Mouse (Mus musculus) gastrocnemius, adult 2 months (tissue): Measurements from ENCODE around the gene Gm9780. TPM values are rescaled to one million over a fixed set of nuclear protein-coding genes. Genes with fewer than 3 reads are reported as not detected.
"Not testable (repeated sequence)": the region's sequence is repeated elsewhere in the genome, so short reads cannot be mapped to it uniquely, and the experiment has no call there.

Source experiments
- DNase-seq: peaks from one replicate; pipeline ENCODE4 v3.0.0; 2022
- H3K27ac ChIP-seq: fragments of 200-600 bp; 2 replicates; pipeline ENCODE4 v1.8.1; 2022; ENCODE audit warnings: mild to moderate bottlenecking
- H3K4me3 ChIP-seq: fragments of 200-600 bp; 2 replicates; pipeline ENCODE4 v1.8.1; 2022; ENCODE audit warnings: mild to moderate bottlenecking, moderate library complexity
- intact Hi-C: fragments of 180-260 bp; cut with DNase I; formaldehyde crosslinking; loops from one replicate; pipeline ENCODE4 v1.15.1; 2025
- long read RNA-seq, 2 experiments: library from polyadenylated mRNA; stranded (forward); transcript quantifications; one replicate each; pipeline ENCODE4 v2.0.0; 2021
- total RNA-seq, 2 experiments: library from RNA; stranded (reverse); gene quantifications; 2 replicates each; pipeline ENCODE4 v1.2.3; 2021

The Gm9780 gene
- 10 to 100 TPM in 1 of 2 experiments, 1 to 10 TPM in 1; 7.0 to 16.5 TPM for total RNA-seq
- long read RNA-seq, experiment 1, transcript Gm9780-202 (4 exons, 1,394 nt) = major isoform, 10 of 12 reads
- long read RNA-seq, experiment 1, partial matches to known transcripts = 1 of 12 reads
- long read RNA-seq, experiment 1, other reads (novel, unspliced or antisense) = 1 of 12 reads
- long read RNA-seq, experiment 2, partial matches to known transcripts = 0 of 3 reads
- long read RNA-seq, experiment 2, other reads (novel, unspliced or antisense) = 0 of 3 reads

- H3K27ac ChIP-seq, intact Hi-C loops, H3K4me3 ChIP-seq, DNase-seq: not testable (repeated sequence)
Observed at GRCm38 (mm10) chr14:26042611-26043010, at the start of gene Gm9780. Gm9780 (minus strand) TSS chr14:26042711.

GRCm38 (mm10) chr14:26081997-26082396 lies 39.5 kb upstream of the Gm9780 start, which contains the start of gene Cphx3:
Cphx3 (plus strand) TSS chr14:26082297.
- H3K4me3 ChIP-seq, intact Hi-C loops: not testable (repeated sequence)

GRCm38 (mm10) chr14:26081216-26081615 lies 38.7 kb upstream of the Gm9780 start, which contains the start of gene Cphx2:
Cphx2 (plus strand) TSS chr14:26081516.
- H3K4me3 ChIP-seq, DNase-seq, intact Hi-C loops, H3K27ac ChIP-seq: not testable (repeated sequence)

More at GRCm38 (mm10) chr14:26081997-26082396, 39.5 kb upstream of the Gm9780 start, which contains the start of gene Cphx3:
- H3K27ac ChIP-seq, DNase-seq: not testable (repeated sequence)

- intact Hi-C loops, DNase-seq, H3K4me3 ChIP-seq, H3K27ac ChIP-seq: not testable (repeated sequence)
Observed at GRCm38 (mm10) chr14:26076620-26077390, 34.3 kb upstream of the Gm9780 start.

- H3K27ac ChIP-seq, DNase-seq, H3K4me3 ChIP-seq, intact Hi-C loops: not testable (repeated sequence)
Observed at GRCm38 (mm10) chr14:26067325-26067633, 24.8 kb upstream of the Gm9780 start, which contains the start of gene Tmem254c. Tmem254c (minus strand) TSS chr14:26067355.

- DNase-seq, H3K27ac ChIP-seq, H3K4me3 ChIP-seq, intact Hi-C loops: not testable (repeated sequence)
Observed at GRCm38 (mm10) chr14:26066574-26067324, 24.2 kb upstream of the Gm9780 start.

GRCm38 (mm10) chr14:26059362-26059761 lies 16.9 kb upstream of the Gm9780 start:
- DNase-seq, intact Hi-C loops, H3K27ac ChIP-seq, H3K4me3 ChIP-seq: not testable (repeated sequence)

- H3K27ac ChIP-seq, H3K4me3 ChIP-seq, intact Hi-C loops, DNase-seq: not testable (repeated sequence)
Observed at GRCm38 (mm10) chr14:26058184-26058583, 15.7 kb upstream of the Gm9780 start.

GRCm38 (mm10) chr14:26048767-26049166 lies 6.3 kb upstream of the Gm9780 start:
- H3K27ac ChIP-seq, DNase-seq, intact Hi-C loops, H3K4me3 ChIP-seq: not testable (repeated sequence)

- H3K27ac ChIP-seq, intact Hi-C loops, H3K4me3 ChIP-seq, DNase-seq: not testable (repeated sequence)
Observed at GRCm38 (mm10) chr14:26047026-26047425, 4.5 kb upstream of the Gm9780 start.

GRCm38 (mm10) chr14:26045007-26045406 lies 2.5 kb upstream of the Gm9780 start:
- H3K27ac ChIP-seq, DNase-seq, H3K4me3 ChIP-seq, intact Hi-C loops: not testable (repeated sequence)

GRCm38 (mm10) chr14:26035439-26035838 lies 7.1 kb downstream of the Gm9780 start:
- H3K4me3 ChIP-seq, DNase-seq, intact Hi-C loops, H3K27ac ChIP-seq: not testable (repeated sequence)

GRCm38 (mm10) chr14:26034364-26034763 lies 8.1 kb downstream of the Gm9780 start:
- H3K4me3 ChIP-seq, H3K27ac ChIP-seq, DNase-seq, intact Hi-C loops: not testable (repeated sequence)

- H3K27ac ChIP-seq, intact Hi-C loops, DNase-seq, H3K4me3 ChIP-seq: not testable (repeated sequence)
Observed at GRCm38 (mm10) chr14:26025653-26026052, 16.9 kb downstream of the Gm9780 start.

- H3K27ac ChIP-seq, intact Hi-C loops, DNase-seq, H3K4me3 ChIP-seq: not testable (repeated sequence)
Observed at GRCm38 (mm10) chr14:26022831-26023230, 19.7 kb downstream of the Gm9780 start.

GRCm38 (mm10) chr14:26021555-26021954 lies 21.0 kb downstream of the Gm9780 start:
- DNase-seq, H3K27ac ChIP-seq, intact Hi-C loops, H3K4me3 ChIP-seq: not testable (repeated sequence)

- intact Hi-C loops, H3K27ac ChIP-seq, H3K4me3 ChIP-seq, DNase-seq: not testable (repeated sequence)
Observed at GRCm38 (mm10) chr14:26016414-26016813, 26.1 kb downstream of the Gm9780 start.

- intact Hi-C loops, DNase-seq, H3K4me3 ChIP-seq, H3K27ac ChIP-seq: not testable (repeated sequence)
Observed at GRCm38 (mm10) chr14:26007462-26007861, 35.0 kb downstream of the Gm9780 start.
